Mouse (Mus musculus): ENCODE measurements around the gene Cdk18.

The Cdk18 gene

DNA sequence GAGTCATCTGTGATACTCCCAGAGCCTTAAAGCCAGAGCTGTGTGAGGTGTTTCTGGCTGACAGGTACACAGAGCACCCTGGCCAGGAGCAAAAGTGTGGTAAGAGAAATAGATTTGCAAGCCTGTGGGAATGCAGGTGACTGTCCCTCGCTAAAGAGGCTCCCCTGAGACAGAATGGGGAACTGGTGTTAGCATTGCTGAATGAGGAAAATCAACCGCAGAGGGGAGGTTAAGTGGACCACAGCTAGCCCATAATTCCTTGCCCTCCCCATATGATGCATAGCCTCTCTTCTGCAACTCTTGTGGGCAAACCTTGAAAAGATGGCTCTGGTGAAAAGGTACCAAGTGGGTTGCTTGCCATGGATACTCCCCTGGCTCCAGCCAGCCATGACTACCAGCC, 9.9 kb upstream of the Cdk18 start:
- DNase-seq (ENCODE audit: low spot score): no peak

DNA sequence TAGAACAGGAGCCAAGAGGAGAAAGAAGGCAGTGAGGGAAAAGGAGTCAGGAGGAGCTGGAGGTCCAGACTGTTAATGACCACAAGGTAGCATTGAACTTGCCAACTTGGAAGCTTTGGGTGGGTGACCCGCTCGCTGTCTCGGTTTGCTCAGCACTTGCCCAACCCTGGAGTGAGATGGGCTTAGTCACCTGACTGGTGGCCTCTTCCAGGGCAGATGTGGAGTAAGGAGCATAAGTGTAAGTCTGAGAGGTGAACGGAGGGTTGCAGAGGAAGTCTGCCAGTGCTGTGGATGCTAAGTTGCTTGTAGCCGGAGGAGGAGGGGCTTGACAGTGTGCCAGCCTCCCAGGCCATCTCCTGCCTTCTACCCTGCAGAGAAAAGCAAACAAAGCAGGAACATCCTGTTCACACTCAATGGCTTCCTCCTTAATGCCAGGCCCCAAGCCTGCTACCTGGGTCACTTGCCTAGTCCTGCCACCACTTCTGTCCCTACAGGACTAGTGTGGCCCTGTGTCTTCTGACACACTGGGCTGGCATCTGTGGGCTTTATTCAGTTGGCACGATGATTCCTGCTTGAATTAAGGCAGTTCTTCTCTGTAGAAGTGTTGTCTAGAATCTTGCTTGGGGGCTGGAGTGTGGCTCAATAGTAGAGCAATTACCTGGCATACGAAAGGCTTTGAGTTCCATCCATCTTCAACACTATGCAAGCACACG, 6.6 kb upstream of the Cdk18 start:
- DNase-seq (ENCODE audit: low spot score): no peak

DNA sequence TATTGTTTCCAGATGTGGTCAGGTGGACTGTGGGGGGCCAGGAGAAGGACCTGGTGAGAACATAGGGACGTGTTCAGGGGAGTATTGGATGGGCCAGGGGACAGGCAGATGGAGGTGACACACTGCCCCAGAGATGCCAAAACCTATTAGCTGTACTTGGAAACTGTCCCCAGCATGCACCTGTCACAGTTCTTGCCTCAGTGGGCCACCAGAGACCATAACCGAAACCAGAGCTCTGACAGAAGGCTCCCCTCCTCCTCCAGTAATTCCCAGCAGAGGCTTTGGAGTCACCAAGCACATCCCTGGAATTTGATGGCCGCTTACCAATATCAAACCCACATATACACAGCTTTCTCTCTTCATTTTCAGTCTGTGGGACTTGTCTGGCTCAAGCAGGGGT, 5.4 kb upstream of the Cdk18 start:
- no peak for DNase-seq (ENCODE audit: low spot score)

GRCm38 (mm10) chr1:132144223-132144622, 4.7 kb upstream of the Cdk18 start:
- no peak for DNase-seq (ENCODE audit: low spot score)

DNA sequence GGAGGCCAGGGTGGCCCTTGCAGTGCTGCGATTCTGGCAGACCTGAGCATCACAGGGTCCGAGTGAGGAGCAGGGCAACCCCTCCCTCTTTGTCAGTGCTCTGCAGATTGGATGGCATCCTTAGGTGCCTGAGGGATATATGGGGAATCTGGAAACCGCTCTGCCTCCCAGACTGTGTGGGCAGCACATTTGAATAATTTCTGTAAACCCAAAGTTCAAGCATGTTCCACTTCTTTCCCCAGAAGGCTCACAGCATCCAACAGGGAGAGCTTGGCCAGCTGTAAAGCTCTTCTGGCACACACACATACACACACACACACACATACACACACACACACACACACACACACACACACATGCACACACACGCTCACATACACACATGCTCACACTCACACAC, 4.2 kb upstream of the Cdk18 start:
- no peak for DNase-seq (ENCODE audit: low spot score)

DNA sequence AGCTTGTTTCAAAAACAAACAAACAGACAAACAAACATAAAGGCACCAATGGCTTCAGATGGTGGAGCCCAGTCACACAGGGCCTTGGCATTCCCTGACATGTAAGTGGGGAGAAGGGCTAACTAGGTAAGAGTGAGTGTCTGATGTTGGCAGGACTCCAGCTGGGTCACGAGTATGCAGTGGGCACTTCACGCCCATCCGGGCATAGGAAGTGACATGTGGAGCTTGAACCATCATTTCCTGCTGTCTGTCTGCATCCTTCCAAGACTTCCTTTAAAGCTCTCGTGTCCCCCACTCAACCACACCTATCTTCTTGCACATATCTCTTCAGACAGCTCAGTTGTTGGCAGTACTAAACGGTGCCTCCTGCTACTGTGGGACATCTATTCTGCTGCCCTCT, 3.6 kb upstream of the Cdk18 start:
- DNase-seq (ENCODE audit: low spot score): no peak

GRCm38 (mm10) chr1:132141753-132142152, 2.3 kb upstream of the Cdk18 start:
- DNase-seq (ENCODE audit: low spot score): no peak

DNA sequence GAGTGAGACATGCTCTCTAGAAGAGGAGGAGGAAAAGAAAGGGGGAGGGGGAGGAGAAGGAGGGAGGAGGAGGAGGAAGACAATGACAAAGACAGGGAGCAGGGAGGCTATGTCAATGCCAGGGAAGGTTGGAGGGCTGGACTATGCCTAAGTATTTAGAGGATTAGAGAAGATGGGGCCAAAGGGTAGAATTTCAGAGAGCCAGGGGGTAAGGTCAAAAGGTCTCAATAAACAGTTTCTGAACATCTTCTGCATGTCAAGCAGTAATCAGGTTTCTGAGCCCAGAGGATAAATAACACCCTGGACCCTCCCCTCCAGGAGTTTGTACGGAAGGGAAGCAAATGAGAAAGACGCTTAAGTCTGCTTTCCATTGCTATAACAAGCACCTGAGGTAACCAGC, 1.7 kb upstream of the Cdk18 start:
- no peak for DNase-seq (ENCODE audit: low spot score)

- DNase-seq (ENCODE audit: low spot score): no peak
These were observed 1.1 kb upstream of the Cdk18 start for GRCm38 (mm10) chr1:132140574-132140973.

DNA sequence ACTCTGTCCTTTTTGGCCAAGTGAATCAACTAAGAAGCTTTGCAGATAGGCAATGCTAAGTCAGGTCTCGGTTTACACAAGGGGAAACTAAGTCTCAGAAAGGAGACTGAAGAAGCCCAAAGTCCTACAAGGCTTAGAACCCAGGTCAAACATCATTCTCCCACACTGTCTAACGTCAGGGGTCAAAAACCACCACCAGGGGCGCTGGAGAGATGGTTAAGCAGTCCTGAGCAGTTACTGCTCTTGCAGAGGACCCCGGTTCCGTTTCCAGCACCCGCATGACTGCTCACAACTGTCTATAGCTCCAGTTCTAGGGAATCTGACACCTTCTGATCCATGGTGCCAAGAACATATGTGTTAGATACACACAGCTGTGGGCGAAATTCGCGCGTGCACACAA, 687 bp upstream of the Cdk18 start:
- DNase-seq (ENCODE audit: low spot score): no peak

DNA sequence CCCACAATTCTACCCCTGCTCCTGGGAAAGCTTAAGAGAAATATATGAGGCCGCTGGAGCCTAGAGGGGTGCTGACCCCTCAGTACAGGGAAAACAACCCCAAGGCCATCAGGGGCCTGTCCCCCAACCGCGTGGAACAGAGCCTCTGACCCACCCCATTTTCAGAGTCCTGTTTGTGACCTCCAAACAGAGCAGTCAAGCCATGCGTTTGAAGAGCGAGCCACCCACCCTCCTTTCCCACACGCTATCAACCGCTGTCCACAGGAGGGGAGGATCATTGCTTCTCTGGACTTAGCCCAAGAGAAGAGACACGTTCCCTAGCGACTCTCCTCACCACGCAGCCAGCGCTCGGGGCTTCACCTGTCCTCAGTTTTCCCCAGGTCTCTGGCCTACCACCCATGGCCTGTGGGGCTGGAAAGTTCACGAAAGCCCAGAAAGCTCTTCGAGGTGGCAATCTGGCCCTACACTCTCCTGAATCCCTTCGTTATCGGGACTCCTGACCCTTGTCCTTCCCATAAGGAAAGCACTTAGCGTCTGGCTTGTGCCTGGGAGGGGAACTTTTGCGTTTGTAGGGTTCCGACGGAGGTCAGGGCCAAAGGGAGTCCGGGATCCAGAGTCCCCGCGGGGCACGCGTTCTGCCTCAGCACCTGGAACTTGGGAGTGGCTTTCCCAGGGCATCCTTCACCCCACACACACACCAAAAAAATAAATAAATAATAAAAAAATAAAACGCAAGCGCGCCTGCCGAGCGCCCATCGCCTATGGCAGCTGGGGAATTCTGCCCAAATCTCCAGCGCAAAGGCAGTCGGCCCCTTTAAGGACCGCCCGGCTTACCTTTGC, 688 bp downstream of the Cdk18 start:
- DNase-seq (ENCODE audit: low spot score): no peak

- no peak for DNase-seq (ENCODE audit: low spot score)
These were observed 1.4 kb downstream of the Cdk18 start for GRCm38 (mm10) chr1:132137935-132138575.

DNA sequence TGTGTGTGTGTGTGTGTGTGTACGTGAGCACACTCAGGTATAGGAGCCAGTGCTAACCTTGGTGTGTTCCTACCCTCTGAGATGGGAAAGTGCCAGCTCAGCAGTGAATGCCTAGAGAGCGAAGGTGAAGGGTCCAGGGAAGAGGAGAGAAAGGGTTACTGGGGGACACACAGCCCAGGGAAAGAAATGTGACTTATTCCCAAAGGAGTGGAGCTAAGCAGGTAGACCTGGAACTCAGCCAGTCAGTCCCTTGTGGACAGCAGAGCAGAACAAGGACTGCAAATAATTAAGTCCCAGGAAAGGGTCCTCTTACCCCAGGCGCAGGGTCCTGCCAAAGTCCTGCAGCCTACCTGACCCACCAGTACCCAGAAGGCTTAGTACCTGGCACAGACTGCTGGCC, 2.6 kb downstream of the Cdk18 start:
- DNase-seq (ENCODE audit: low spot score): no peak

DNA sequence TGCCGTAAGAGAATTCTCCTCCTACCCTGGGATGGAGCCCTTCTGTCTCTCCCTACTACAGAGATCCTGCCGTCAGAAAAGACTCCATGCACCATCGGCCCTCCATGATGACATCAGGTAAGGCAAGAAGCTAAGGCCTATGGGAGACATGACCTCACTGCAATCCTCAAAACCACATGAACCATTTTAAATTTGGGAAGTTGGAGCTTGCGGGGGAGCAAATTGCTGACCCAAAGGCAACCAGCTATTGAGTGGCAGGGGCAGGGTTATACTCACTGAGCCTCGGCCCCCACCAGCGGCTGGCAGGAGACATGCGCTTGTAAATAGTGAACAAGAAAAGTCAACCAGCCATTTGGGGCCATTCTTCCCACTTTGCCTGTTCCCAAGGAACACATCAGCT, 3.9 kb downstream of the Cdk18 start:
- DNase-seq (ENCODE audit: low spot score): no peak

DNA sequence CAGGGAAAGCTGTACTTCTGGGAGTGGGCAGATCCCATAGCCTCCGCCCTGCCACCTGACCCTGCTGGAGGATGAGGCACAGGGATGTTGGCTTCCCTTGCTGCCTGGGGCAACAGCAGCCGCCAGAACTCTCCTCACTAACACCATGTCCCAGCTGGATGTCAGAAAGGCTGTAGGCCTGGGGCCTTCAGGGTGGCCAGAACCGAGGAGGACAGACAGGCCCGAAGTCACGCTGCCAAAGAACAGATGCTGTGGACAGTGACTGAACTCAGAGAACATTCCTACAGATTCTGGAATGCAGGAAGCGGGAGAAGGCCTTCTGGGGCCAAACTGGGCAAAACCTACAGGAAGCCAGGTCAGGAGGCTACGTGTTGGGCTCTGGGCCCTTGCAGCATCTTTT, 11.2 kb downstream of the Cdk18 start:
- no peak for DNase-seq (ENCODE audit: low spot score)

GRCm38 (mm10) chr1:132125803-132126405, 13.6 kb downstream of the Cdk18 start:
- DNase-seq (ENCODE audit: low spot score): no peak

DNA sequence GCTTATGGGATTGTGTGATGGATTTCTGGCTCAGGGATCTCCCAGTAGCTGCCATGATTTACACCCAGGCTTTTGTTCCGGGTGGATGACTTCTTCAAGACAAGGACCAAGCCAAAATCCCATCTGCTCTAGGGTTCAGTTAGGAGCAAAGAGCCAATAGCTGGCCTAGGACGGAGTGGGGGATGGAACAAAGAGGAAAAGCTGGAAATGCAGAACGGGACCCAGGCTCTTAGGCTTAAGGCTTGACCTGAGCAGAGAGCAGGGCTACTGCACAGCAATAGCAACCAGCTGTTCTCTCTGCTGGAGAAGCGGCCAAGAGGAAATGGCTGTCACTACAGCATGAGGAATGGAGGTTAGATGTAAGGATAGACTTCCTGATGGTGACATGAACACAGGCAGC, 14.2 kb downstream of the Cdk18 start:
- no peak for DNase-seq (ENCODE audit: low spot score)

- DNase-seq (ENCODE audit: low spot score): no peak
These were observed 16.0 kb downstream of the Cdk18 start for GRCm38 (mm10) chr1:132123420-132124014.

GRCm38 (mm10) chr1:132121895-132122294, 17.6 kb downstream of the Cdk18 start:
- no peak for DNase-seq (ENCODE audit: low spot score)

- peak; percentile 67 for DNase-seq (ENCODE audit: low spot score)
These were observed 18.2 kb downstream of the Cdk18 start for GRCm38 (mm10) chr1:132121236-132121635.

DNA sequence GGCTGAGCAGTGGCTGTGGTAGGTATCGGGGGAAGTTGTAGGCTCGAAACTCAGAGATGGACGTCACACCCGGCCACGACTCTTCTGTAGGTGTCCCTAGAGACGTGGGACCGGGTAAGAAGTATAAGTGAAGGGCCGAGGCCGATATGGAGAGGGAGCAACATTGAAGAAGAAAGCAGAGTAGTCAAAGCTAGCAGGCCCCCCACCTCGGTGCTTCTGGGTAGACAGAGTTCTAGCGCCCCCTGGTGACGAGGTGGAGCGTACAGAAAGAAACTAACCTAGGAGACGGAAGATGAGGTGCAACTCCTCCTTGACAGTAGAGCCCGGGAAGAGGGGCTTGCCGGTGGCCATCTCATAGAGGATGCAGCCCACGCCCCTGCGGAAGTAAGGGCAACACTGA, 22.9 kb downstream of the Cdk18 start:
- DNase-seq (ENCODE audit: low spot score): peak; percentile 36

DNA sequence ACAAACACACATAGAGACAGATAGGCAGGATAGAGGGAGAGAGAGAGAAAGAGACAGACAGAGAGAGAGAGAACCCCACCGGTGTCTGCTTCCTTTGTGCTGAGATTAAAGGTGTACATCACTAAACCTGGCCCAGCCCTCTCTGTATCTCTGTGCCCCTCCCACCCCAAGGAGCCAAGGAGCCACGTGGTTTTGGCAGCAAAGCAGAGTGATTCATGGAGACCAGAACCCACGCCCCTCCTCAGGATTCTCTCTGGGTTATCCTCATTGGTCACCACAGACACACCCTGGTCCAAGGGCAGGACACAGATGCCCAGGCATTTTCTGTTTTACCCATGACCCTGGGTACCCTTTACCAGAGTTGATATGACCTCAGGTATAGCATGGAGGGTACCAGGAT, 26.4 kb downstream of the Cdk18 start:
- DNase-seq (ENCODE audit: low spot score): no peak
